Mouse (Mus musculus) brain, embryonic 14.5 days (tissue): ENCODE measurements around the gene Slc1a7. TPM values are rescaled to one million over a fixed set of nuclear protein-coding genes. Genes with fewer than 3 reads are reported as not detected.

Source experiments
- DNase-seq: peaks from one replicate; pipeline ENCODE4 v3.0.0-alpha.2; 2011; ENCODE audit warnings: low read depth
- CTCF ChIP-seq: fragments of 200-500 bp; IDR thresholded peaks from 2 replicates; pipeline ENCODE4 v1.5.1; 2012; ENCODE audit warnings: inconsistent platforms, mild to moderate bottlenecking, moderate library complexity, borderline replicate concordance; ENCODE audit not compliant: insufficient read depth, insufficient read length; ENCODE audit errors: extremely low read depth
- POLR2A ChIP-seq: fragments of 200-500 bp; IDR thresholded peaks from 2 replicates; pipeline ENCODE4 v1.6.1; 2012; ENCODE audit warnings: mild to moderate bottlenecking, inconsistent platforms, borderline replicate concordance; ENCODE audit not compliant: poor library complexity, insufficient read depth, insufficient read length, severe bottlenecking; ENCODE audit errors: extremely low read depth
- polyA plus RNA-seq: library from polyadenylated mRNA; depleted of rRNA; stranded (reverse); fragments of >200 nt; gene quantifications from 2 replicates; pipeline ENCODE4 v1.2.3, GENCODE M21; 2012

The Slc1a7 gene
- polyA plus RNA-seq, 1 experiment, result 0.10 TPM

- TF ChIP-seq POLR2A, result no peak
- TF ChIP-seq CTCF, result no peak
- DNase-seq, result no peak
Measured at GRCm38 (mm10) chr4:108020178-108020577, 52.0 kb downstream of the Slc1a7 start.

GRCm38 (mm10) chr4:108023186-108023585, 55.1 kb downstream of the Slc1a7 start:
- TF ChIP-seq POLR2A, result no peak
- no peak for TF ChIP-seq CTCF
- DNase-seq, result no peak

- no peak for TF ChIP-seq POLR2A
- DNase-seq, result no peak
Measured at GRCm38 (mm10) chr4:108024641-108025040, 56.5 kb downstream of the Slc1a7 start.

GRCm38 (mm10) chr4:108025269-108025668, 57.1 kb downstream of the Slc1a7 start:
- no peak for TF ChIP-seq POLR2A
- no peak for TF ChIP-seq CTCF
- no peak for DNase-seq

- DNase-seq, result no peak
- TF ChIP-seq POLR2A, result no peak
- no peak for TF ChIP-seq CTCF
Measured at GRCm38 (mm10) chr4:108026193-108026592, 58.1 kb downstream of the Slc1a7 start.

GRCm38 (mm10) chr4:108030888-108031501, 62.9 kb downstream of the Slc1a7 start:
- no peak for DNase-seq
- TF ChIP-seq CTCF (no peak), POLR2A (no peak)

GRCm38 (mm10) chr4:108031502-108032351, 63.6 kb downstream of the Slc1a7 start:
- TF ChIP-seq POLR2A, result no peak
- no peak for TF ChIP-seq CTCF
- peak; percentile 51 for DNase-seq

- no peak for DNase-seq
Measured at GRCm38 (mm10) chr4:108032352-108032849, 64.3 kb downstream of the Slc1a7 start.

GRCm38 (mm10) chr4:108033041-108033764, 65.1 kb downstream of the Slc1a7 start:
- DNase-seq, result no peak
- TF ChIP-seq CTCF, result no peak
- TF ChIP-seq POLR2A, result no peak

More at GRCm38 (mm10) chr4:108032352-108032849, 64.3 kb downstream of the Slc1a7 start:
- TF ChIP-seq POLR2A (no peak), CTCF (no peak)

GRCm38 (mm10) chr4:108037027-108037426, 68.9 kb downstream of the Slc1a7 start:
- peak; percentile 38 for DNase-seq

GRCm38 (mm10) chr4:108045136-108046107, 77.3 kb downstream of the Slc1a7 start:
- TF ChIP-seq POLR2A (no peak), CTCF (no peak)

More at GRCm38 (mm10) chr4:108037027-108037426, 68.9 kb downstream of the Slc1a7 start:
- no peak for TF ChIP-seq POLR2A
- TF ChIP-seq CTCF, result no peak

More at GRCm38 (mm10) chr4:108045136-108046107, 77.3 kb downstream of the Slc1a7 start:
- no peak for DNase-seq
